Mouse (Mus musculus): ENCODE measurements around the gene Smad3. TPM values are rescaled to one million over a fixed set of nuclear protein-coding genes. Genes with fewer than 3 reads are reported as not detected.
A peak's percentile ranks its signal among the peaks of the same experiment; 100 is the strongest.

Gene Smad3
- polyA plus RNA-seq, 1 experiment from 2014 or later, result 5.3 TPM

DNA sequence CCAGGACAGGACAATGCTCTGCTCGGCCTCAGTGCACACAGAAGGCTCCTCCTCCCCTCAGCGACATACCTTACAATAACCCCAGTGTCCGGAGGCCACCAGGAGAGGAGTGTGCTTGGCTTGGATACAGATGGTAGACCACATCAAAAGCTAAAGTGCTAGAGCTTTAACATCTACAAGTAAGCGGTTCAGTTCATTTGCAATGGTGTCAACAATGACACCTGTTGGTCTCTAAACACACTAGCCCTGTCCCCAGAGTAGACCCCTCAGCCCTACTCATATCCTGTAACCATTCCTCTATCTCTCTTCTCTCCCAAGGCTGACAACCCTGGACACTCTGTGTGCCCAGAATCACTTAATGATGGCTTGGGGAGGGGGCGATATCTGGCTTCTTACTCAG is 33.0 kb downstream of the Smad3 start:
- no peaks in the 10 kb centered on the region for H3K9me3 ChIP-seq (ENCODE audit: control insufficient read depth, low read length)
- H3K27ac ChIP-seq (replicated peaks), result 0 out of 2 replicates have a peak overlapping the region, but pooled peaks have one; percentile 6
- no peaks in the 10 kb centered on the region for H3K27me3 ChIP-seq (ENCODE audit: control insufficient read depth, insufficient read depth, low read length)
- ATAC-seq (ENCODE audit: low FRiP score, low TSS enrichment) (no peak), DNase-seq (ENCODE audit: low spot score) (no peak)
- 74% methylated on average over 5 of the region's 5 CpGs for WGBS
- H3K4me2 ChIP-seq (replicated peaks; ENCODE audit: low read depth), result no peak overlapping the region
- H3K4me1 ChIP-seq (replicated peaks; ENCODE audit: control insufficient read depth, insufficient read depth), result peaks cover 12% of the 10 kb centered on the region; the same call in 1 of the 2 replicates
- H3K36me3 ChIP-seq (ENCODE audit: control insufficient read depth, insufficient read depth, low read length), result no peaks in the 10 kb centered on the region
- H3K9ac ChIP-seq (ENCODE audit: low read length), result no peak overlapping the region
- no peak overlapping the region for H3K4me3 ChIP-seq (ENCODE audit: low read depth, low read length)
- TF ChIP-seq CTCF (IDR thresholded peaks at IDR 0.05; ENCODE audit: low read depth) (no peak), EP300 (optimal IDR thresholded peaks at IDR 0.05) (no peak)

- peaks cover 14% of the 10 kb centered on the region; the same call in 1 of the 2 replicates for H3K4me1 ChIP-seq (replicated peaks; ENCODE audit: control insufficient read depth, insufficient read depth)
- ATAC-seq (ENCODE audit: low FRiP score, low TSS enrichment), result no peak
- 85% methylated on average over 9 of the region's 9 CpGs for WGBS
These were observed 34.9 kb downstream of the Smad3 start for GRCm38 (mm10) chr9:63722918-63723317.

DNA sequence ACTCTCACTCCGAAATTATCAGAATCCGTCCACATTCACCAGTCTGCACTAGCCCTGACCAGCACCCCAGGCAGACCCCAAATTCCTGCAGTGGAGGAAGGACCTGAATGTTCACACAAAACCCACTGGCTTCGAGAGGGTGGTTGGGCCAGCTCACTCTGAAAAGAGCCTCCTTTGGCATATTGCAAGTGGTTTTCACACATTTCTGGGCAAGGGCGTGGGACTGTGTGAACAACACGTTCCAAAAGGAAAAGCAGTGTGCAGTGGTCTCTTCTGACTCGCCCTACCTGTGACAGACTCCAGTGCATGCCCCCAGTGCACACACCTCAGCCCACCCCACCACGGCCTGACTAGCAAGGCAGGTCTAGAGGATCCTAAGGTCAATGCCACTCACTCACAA is 35.4 kb downstream of the Smad3 start:
- Histone ChIP-seq H3K27ac (replicated peaks) (peak overlapping the region; percentile 77), H3K4me3 (ENCODE audit: low read depth, low read length) (no peak overlapping the region), H3K36me3 (ENCODE audit: control insufficient read depth, insufficient read depth, low read length) (no peaks in the 10 kb centered on the region), H3K4me2 (replicated peaks; ENCODE audit: low read depth) (no peak overlapping the region), H3K9ac (ENCODE audit: low read length) (no peak overlapping the region), H3K9me3 (ENCODE audit: control insufficient read depth, low read length) (no peaks in the 10 kb centered on the region), H3K27me3 (ENCODE audit: control insufficient read depth, insufficient read depth, low read length) (no peaks in the 10 kb centered on the region), H3K4me1 (replicated peaks; ENCODE audit: control insufficient read depth, insufficient read depth) (peaks cover 13% of the 10 kb centered on the region; the same call in 1 of the 2 replicates)
- DNase-seq (ENCODE audit: low spot score) (no peak), ATAC-seq (ENCODE audit: low FRiP score, low TSS enrichment) (no peak)
- no peak for TF ChIP-seq EP300 (optimal IDR thresholded peaks at IDR 0.05)
- TF ChIP-seq CTCF (IDR thresholded peaks at IDR 0.05; ENCODE audit: low read depth), result no peak
- WGBS, result 80% methylated on average over 7 of the region's 7 CpGs

More at GRCm38 (mm10) chr9:63722918-63723317, 34.9 kb downstream of the Smad3 start:
- Histone ChIP-seq H3K27me3 (ENCODE audit: control insufficient read depth, insufficient read depth, low read length) (no peaks in the 10 kb centered on the region), H3K4me3 (ENCODE audit: low read depth, low read length) (no peak overlapping the region), H3K9ac (ENCODE audit: low read length) (no peak overlapping the region), H3K4me2 (replicated peaks; ENCODE audit: low read depth) (no peak overlapping the region), H3K9me3 (ENCODE audit: control insufficient read depth, low read length) (no peaks in the 10 kb centered on the region), H3K27ac (replicated peaks) (no peak overlapping the region), H3K36me3 (ENCODE audit: control insufficient read depth, insufficient read depth, low read length) (no peaks in the 10 kb centered on the region)
- TF ChIP-seq CTCF (IDR thresholded peaks at IDR 0.05; ENCODE audit: low read depth) (no peak), EP300 (optimal IDR thresholded peaks at IDR 0.05) (no peak)
- DNase-seq (ENCODE audit: low spot score), result no peak

GRCm38 (mm10) chr9:63721573-63722275 is 36.1 kb downstream of the Smad3 start:
- H3K4me3 ChIP-seq (ENCODE audit: low read depth, low read length), result no peak overlapping the region
- WGBS, result 48% methylated on average over 9 of the region's 9 CpGs
- no peaks in the 10 kb centered on the region for H3K36me3 ChIP-seq (ENCODE audit: control insufficient read depth, insufficient read depth, low read length)
- no peak overlapping the region for H3K4me2 ChIP-seq (replicated peaks; ENCODE audit: low read depth)
- no peaks in the 10 kb centered on the region for H3K27me3 ChIP-seq (ENCODE audit: control insufficient read depth, insufficient read depth, low read length)
- no peak overlapping the region for H3K9ac ChIP-seq (ENCODE audit: low read length)
- DNase-seq (ENCODE audit: low spot score) (peak; percentile 49), ATAC-seq (ENCODE audit: low FRiP score, low TSS enrichment) (peak; percentile 61)
- H3K27ac ChIP-seq (replicated peaks), result peak overlapping the region; percentile 77
- TF ChIP-seq CTCF (IDR thresholded peaks at IDR 0.05; ENCODE audit: low read depth) (no peak), EP300 (optimal IDR thresholded peaks at IDR 0.05) (no peak)
- H3K4me1 ChIP-seq (replicated peaks; ENCODE audit: control insufficient read depth, insufficient read depth), result peaks cover 12% of the 10 kb centered on the region; the same call in 1 of the 2 replicates
- no peaks in the 10 kb centered on the region for H3K9me3 ChIP-seq (ENCODE audit: control insufficient read depth, low read length)

- H3K27me3 ChIP-seq (ENCODE audit: control insufficient read depth, insufficient read depth, low read length), result no peaks in the 10 kb centered on the region
- DNase-seq (ENCODE audit: low spot score), result peak; percentile 46
- no peak overlapping the region for H3K4me2 ChIP-seq (replicated peaks; ENCODE audit: low read depth)
- H3K36me3 ChIP-seq (ENCODE audit: control insufficient read depth, insufficient read depth, low read length), result no peaks in the 10 kb centered on the region
- no peak overlapping the region for H3K4me3 ChIP-seq (ENCODE audit: low read depth, low read length)
- no peak overlapping the region; the same call in 1 of the 2 replicates for H3K9ac ChIP-seq (ENCODE audit: low read length)
- no peaks in the 10 kb centered on the region for H3K9me3 ChIP-seq (ENCODE audit: control insufficient read depth, low read length)
- peak overlapping the region; percentile 77 for H3K27ac ChIP-seq (replicated peaks)
- no peak for ATAC-seq (ENCODE audit: low FRiP score, low TSS enrichment)
- H3K4me1 ChIP-seq (replicated peaks; ENCODE audit: control insufficient read depth, insufficient read depth), result peaks cover 14% of the 10 kb centered on the region
- TF ChIP-seq CTCF (IDR thresholded peaks at IDR 0.05; ENCODE audit: low read depth), result no peak
- no peak for TF ChIP-seq EP300 (optimal IDR thresholded peaks at IDR 0.05)
- 35% methylated on average over 6 of the region's 6 CpGs for WGBS
These were observed 37.1 kb downstream of the Smad3 start for GRCm38 (mm10) chr9:63720715-63721114.

- Histone ChIP-seq H3K36me3 (ENCODE audit: control insufficient read depth, insufficient read depth, low read length) (no peaks in the 10 kb centered on the region), H3K27ac (replicated peaks) (0 out of 2 replicates have a peak overlapping the region, but pooled peaks have one; percentile 18), H3K4me1 (replicated peaks; ENCODE audit: control insufficient read depth, insufficient read depth) (peaks cover 15% of the 10 kb centered on the region), H3K4me3 (ENCODE audit: low read depth, low read length) (no peak overlapping the region), H3K9ac (ENCODE audit: low read length) (no peak overlapping the region), H3K4me2 (replicated peaks; ENCODE audit: low read depth) (no peak overlapping the region), H3K9me3 (ENCODE audit: control insufficient read depth, low read length) (no peaks in the 10 kb centered on the region), H3K27me3 (ENCODE audit: control insufficient read depth, insufficient read depth, low read length) (no peaks in the 10 kb centered on the region)
- WGBS, result 65% methylated on average over 16 of the region's 16 CpGs
- TF ChIP-seq CTCF (IDR thresholded peaks at IDR 0.05; ENCODE audit: low read depth), result no peak
- TF ChIP-seq EP300 (optimal IDR thresholded peaks at IDR 0.05), result no peak
- ATAC-seq (ENCODE audit: low FRiP score, low TSS enrichment), result no peak
- DNase-seq (ENCODE audit: low spot score), result no peak
These were observed 37.9 kb downstream of the Smad3 start for GRCm38 (mm10) chr9:63719770-63720440.

Measured in stomach, postnatal 0 days (tissue).